Mouse (Mus musculus) stomach, embryonic 15.5 days (tissue): ENCODE measurements around the gene Gcdh. TPM values are rescaled to one million over a fixed set of nuclear protein-coding genes. Genes with fewer than 3 reads are reported as not detected.

Source experiments
- ATAC-seq: fragments of 200-750 bp; cut with Nextera tagmentation; 2 replicates; pipeline ENCODE4 v1.8.0; 2017; ENCODE audit warnings: low read depth, moderate number of reproducible peaks, moderate TSS enrichment; ENCODE audit not compliant: insufficient read depth, low FRiP score
- H3K27ac ChIP-seq: fragments of 300-500 bp; sonication (generic); 2 replicates; pipeline ENCODE4 v1.5.1; 2015; ENCODE audit warnings: mild to moderate bottlenecking, inconsistent platforms
- H3K27me3 ChIP-seq: fragments of 300-500 bp; sonication (generic); replicated peaks from 2 replicates; pipeline ENCODE4 v1.6.1; 2015; ENCODE audit warnings: inconsistent platforms
- H3K36me3 ChIP-seq: fragments of 300-500 bp; sonication (generic); 2 replicates; pipeline ENCODE4 v1.6.1; 2015; ENCODE audit warnings: inconsistent platforms
- H3K4me1 ChIP-seq: fragments of 300-500 bp; sonication (generic); 2 replicates; pipeline ENCODE4 v1.6.1; 2015; ENCODE audit warnings: inconsistent platforms
- H3K4me2 ChIP-seq: fragments of 300-500 bp; sonication (generic); 2 replicates; pipeline ENCODE4 v1.6.1; 2015; ENCODE audit warnings: mild to moderate bottlenecking, inconsistent platforms
- H3K4me3 ChIP-seq: fragments of 300-500 bp; sonication (generic); replicated peaks from 2 replicates; pipeline ENCODE4 v1.5.1; 2015; ENCODE audit warnings: inconsistent platforms
- H3K9ac ChIP-seq: fragments of 300-500 bp; sonication (generic); 2 replicates; pipeline ENCODE4 v1.6.1; 2015; ENCODE audit warnings: inconsistent platforms
- H3K9me3 ChIP-seq: fragments of 300-500 bp; sonication (generic); 2 replicates; pipeline ENCODE4 v1.6.1; 2016; ENCODE audit warnings: inconsistent platforms
- WGBS: fragments of 180-500 bp; shearing (Covaris S2); methylation state at CpG from one replicate; pipeline ENCODE4 v1.1.7; 2015; 5-methylcytosine and 5-hydroxymethylcytosine counted together
- polyA plus RNA-seq: library from polyadenylated mRNA; unstranded; fragments of >200 nt; fragmentation: Nextera tagmentation; extraction: Ambion mirVana; gene quantifications from 2 replicates; pipeline ENCODE4 v1.2.1, GENCODE M21; 2015

Gcdh gene
- polyA plus RNA-seq, 1 experiment from 2014 or later = 42.6 TPM

- no peak overlapping the region for H3K4me3 ChIP-seq
- ATAC-seq = no peak
- no peak overlapping the region for H3K27ac ChIP-seq
- H3K27me3 ChIP-seq = peaks cover 21% of the 10 kb centered on the region
- no peaks in the 10 kb centered on the region for H3K36me3 ChIP-seq
- no peak overlapping the region for H3K9ac ChIP-seq
- H3K9me3 ChIP-seq = no peaks in the 10 kb centered on the region
- 64% methylated on average over 7 of the region's 7 CpGs for WGBS
- H3K4me2 ChIP-seq = no peak overlapping the region
- 0 out of 2 replicates have a peak, but pooled peaks cover 7% of the 10 kb centered on the region for H3K4me1 ChIP-seq
Observed at GRCm38 (mm10) chr8:84925557-84925956, 31.8 kb upstream of the Gcdh start.

DNA sequence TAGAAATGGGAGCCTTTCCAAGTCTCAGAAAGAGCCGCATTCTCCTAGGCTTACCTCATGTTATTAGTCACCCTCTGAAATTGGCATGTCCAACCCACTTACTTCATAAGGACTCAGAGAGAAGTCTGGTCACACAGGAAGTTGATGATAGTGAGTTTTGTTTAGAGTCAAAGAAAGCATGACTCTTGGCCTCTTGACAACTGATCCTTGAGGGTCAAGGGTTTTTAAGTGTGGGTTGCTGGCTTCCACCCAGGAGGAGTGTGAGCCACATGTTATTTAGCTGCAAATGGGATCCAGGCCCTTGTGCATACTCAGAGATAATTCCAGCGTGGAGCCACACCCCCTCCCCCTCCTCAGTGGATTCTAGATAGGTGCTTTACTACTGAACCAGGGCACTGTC, 27.9 kb upstream of the Gcdh start:
- Histone ChIP-seq H3K27me3 (no peaks in the 10 kb centered on the region; the same call in 1 of the 2 replicates), H3K9ac (no peak overlapping the region), H3K4me3 (no peak overlapping the region), H3K27ac (no peak overlapping the region), H3K36me3 (no peaks in the 10 kb centered on the region), H3K4me2 (no peak overlapping the region), H3K9me3 (no peaks in the 10 kb centered on the region), H3K4me1 (no peaks in the 10 kb centered on the region)
- ATAC-seq = no peak
- 65% methylated on average over 2 of the region's 2 CpGs for WGBS

DNA sequence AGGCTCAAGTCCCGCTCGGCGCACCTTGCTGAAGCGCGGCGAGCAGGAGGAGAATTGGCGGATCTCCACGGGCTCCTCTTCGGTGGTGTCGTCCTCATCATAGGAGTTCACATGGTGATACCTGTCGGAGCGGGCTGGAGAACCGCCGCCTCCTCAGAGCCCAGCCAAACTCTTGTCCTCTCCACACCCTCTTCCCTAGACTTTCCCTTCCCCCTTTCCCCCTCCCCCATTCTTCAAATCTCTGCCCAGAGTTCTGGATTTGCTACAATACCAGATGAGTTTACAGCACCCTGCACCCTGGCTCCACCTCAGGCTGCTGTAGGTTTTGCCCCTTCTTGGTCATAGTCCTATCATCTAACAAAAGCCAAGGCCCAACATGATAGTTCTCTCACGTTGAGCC, 24.9 kb upstream of the Gcdh start:
- no peak overlapping the region for H3K27ac ChIP-seq
- H3K9ac ChIP-seq = no peak overlapping the region
- no peaks in the 10 kb centered on the region; the same call in 1 of the 2 replicates for H3K27me3 ChIP-seq
- H3K4me1 ChIP-seq = no peaks in the 10 kb centered on the region
- ATAC-seq = no peak
- H3K36me3 ChIP-seq = no peaks in the 10 kb centered on the region
- WGBS = 87% methylated on average over 15 of the region's 15 CpGs
- peaks cover 3% of the 10 kb centered on the region; the same call in 1 of the 2 replicates for H3K9me3 ChIP-seq
- H3K4me3 ChIP-seq = no peak overlapping the region
- H3K4me2 ChIP-seq = no peak overlapping the region

GRCm38 (mm10) chr8:84917781-84918180, 24.1 kb upstream of the Gcdh start:
- Histone ChIP-seq H3K27me3 (peaks cover 4% of the 10 kb centered on the region), H3K27ac (no peak overlapping the region), H3K36me3 (no peaks in the 10 kb centered on the region), H3K9me3 (peaks cover 3% of the 10 kb centered on the region; the same call in 1 of the 2 replicates), H3K4me3 (no peak overlapping the region), H3K4me2 (no peak overlapping the region), H3K4me1 (peaks cover 3% of the 10 kb centered on the region), H3K9ac (no peak overlapping the region)
- WGBS = 35% methylated on average over 20 of the region's 20 CpGs
- ATAC-seq = no peak

DNA sequence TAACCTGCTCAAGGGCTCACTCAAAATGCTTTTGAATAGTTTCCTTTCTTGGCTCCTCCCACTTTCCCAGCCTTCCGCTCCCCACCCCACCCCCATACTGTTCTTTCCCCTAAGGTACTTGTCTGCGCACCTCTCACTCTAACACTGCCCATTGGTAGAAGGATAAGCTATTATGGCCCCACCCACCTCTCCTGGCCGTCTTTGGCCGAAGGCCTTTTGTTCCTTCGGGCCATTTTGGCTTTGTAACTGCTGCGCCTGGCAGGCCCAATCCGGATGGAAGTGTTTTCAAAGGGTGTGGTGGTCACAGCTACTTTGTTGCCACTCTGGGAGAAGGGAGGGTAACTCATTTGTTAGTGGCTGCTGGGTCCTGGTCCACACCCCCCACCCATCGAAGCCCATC, 21.5 kb upstream of the Gcdh start:
- Histone ChIP-seq H3K9me3 (peaks cover 3% of the 10 kb centered on the region; the same call in 1 of the 2 replicates), H3K27ac (no peak overlapping the region), H3K9ac (no peak overlapping the region), H3K36me3 (no peaks in the 10 kb centered on the region), H3K4me1 (peaks cover 5% of the 10 kb centered on the region), H3K27me3 (peaks cover 23% of the 10 kb centered on the region), H3K4me3 (no peak overlapping the region), H3K4me2 (no peak overlapping the region)
- 78% methylated on average over 8 of the region's 8 CpGs for WGBS
- no peak for ATAC-seq

GRCm38 (mm10) chr8:84913960-84914359, 20.2 kb upstream of the Gcdh start:
- 34% methylated on average over 4 of the region's 4 CpGs for WGBS
- Histone ChIP-seq H3K27me3 (peaks cover 27% of the 10 kb centered on the region), H3K9ac (no peak overlapping the region), H3K9me3 (peaks cover 3% of the 10 kb centered on the region; the same call in 1 of the 2 replicates), H3K4me1 (peaks cover 12% of the 10 kb centered on the region), H3K4me2 (peak overlapping the region; percentile 93), H3K27ac (no peak overlapping the region), H3K36me3 (no peaks in the 10 kb centered on the region), H3K4me3 (no peak overlapping the region)
- no peak for ATAC-seq

DNA sequence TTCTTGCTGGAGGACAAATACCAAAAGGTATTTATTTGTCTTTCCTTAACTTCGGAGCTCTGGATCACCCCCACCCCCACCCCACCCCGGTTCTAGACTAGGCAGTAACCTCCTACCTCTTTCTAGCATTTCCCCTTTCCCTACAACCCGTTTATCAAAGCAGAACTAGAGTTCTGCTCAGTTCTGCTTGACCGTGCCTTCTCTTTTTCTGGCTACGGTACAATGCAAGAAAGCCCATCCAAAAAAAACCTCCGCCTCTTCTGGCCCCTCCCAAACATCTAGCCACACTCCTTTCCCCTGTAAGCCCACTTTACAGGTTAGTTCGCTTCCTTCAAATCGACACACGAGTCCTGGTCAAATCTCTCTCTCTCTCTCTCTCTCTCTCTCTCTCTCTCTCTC, 19.8 kb upstream of the Gcdh start:
- Histone ChIP-seq H3K9me3 (peaks cover 3% of the 10 kb centered on the region; the same call in 1 of the 2 replicates), H3K27ac (no peak overlapping the region; the same call in 1 of the 2 replicates), H3K4me3 (peak overlapping the region; percentile 48), H3K36me3 (no peaks in the 10 kb centered on the region), H3K4me1 (peaks cover 15% of the 10 kb centered on the region), H3K9ac (no peak overlapping the region), H3K4me2 (peak overlapping the region; percentile 93), H3K27me3 (peaks cover 27% of the 10 kb centered on the region)
- WGBS = 10% methylated on average over 9 of the region's 9 CpGs
- no peak for ATAC-seq

GRCm38 (mm10) chr8:84912895-84913501, 19.3 kb upstream of the Gcdh start:
- 1% methylated on average over 55 of the region's 55 CpGs for WGBS
- Histone ChIP-seq H3K9me3 (peaks cover 3% of the 10 kb centered on the region; the same call in 1 of the 2 replicates), H3K27me3 (peaks cover 27% of the 10 kb centered on the region), H3K36me3 (no peaks in the 10 kb centered on the region), H3K4me1 (peaks cover 15% of the 10 kb centered on the region), H3K27ac (no peak overlapping the region; the same call in 1 of the 2 replicates), H3K4me3 (peak overlapping the region; percentile 48), H3K9ac (0 out of 2 replicates have a peak overlapping the region, but pooled peaks have one; percentile 3), H3K4me2 (peak overlapping the region; percentile 93)
- ATAC-seq = peak; percentile 74

- Histone ChIP-seq H3K27me3 (peaks cover 27% of the 10 kb centered on the region), H3K9ac (no peak overlapping the region), H3K36me3 (no peaks in the 10 kb centered on the region), H3K4me3 (peak overlapping the region; percentile 48), H3K4me2 (peak overlapping the region; percentile 93), H3K27ac (no peak overlapping the region), H3K4me1 (peaks cover 15% of the 10 kb centered on the region), H3K9me3 (peaks cover 3% of the 10 kb centered on the region; the same call in 1 of the 2 replicates)
- no peak for ATAC-seq
- 23% methylated on average over 27 of the region's 27 CpGs for WGBS
Observed at GRCm38 (mm10) chr8:84912391-84912790, 18.7 kb upstream of the Gcdh start.

- peaks cover 27% of the 10 kb centered on the region for H3K27me3 ChIP-seq
- no peak overlapping the region for H3K27ac ChIP-seq
- 86% methylated on average over 9 of the region's 9 CpGs for WGBS
- H3K4me1 ChIP-seq = peaks cover 15% of the 10 kb centered on the region
- H3K9me3 ChIP-seq = peaks cover 3% of the 10 kb centered on the region; the same call in 1 of the 2 replicates
- no peak overlapping the region for H3K4me3 ChIP-seq
- no peak for ATAC-seq
- no peaks in the 10 kb centered on the region for H3K36me3 ChIP-seq
- H3K9ac ChIP-seq = no peak overlapping the region
- peak overlapping the region; percentile 93; the same call in 1 of the 2 replicates for H3K4me2 ChIP-seq
Observed at GRCm38 (mm10) chr8:84911854-84912253, 18.1 kb upstream of the Gcdh start.

- H3K27ac ChIP-seq = no peak overlapping the region
- no peak overlapping the region for H3K9ac ChIP-seq
- no peaks in the 10 kb centered on the region for H3K36me3 ChIP-seq
- ATAC-seq = no peak
- no peak overlapping the region for H3K4me2 ChIP-seq
- 83% methylated on average over 6 of the region's 6 CpGs for WGBS
- peaks cover 3% of the 10 kb centered on the region; the same call in 1 of the 2 replicates for H3K9me3 ChIP-seq
- H3K27me3 ChIP-seq = peaks cover 27% of the 10 kb centered on the region
- H3K4me1 ChIP-seq = peaks cover 15% of the 10 kb centered on the region
- no peak overlapping the region for H3K4me3 ChIP-seq
Observed at GRCm38 (mm10) chr8:84910551-84910950, 16.8 kb upstream of the Gcdh start.

- Histone ChIP-seq H3K9me3 (peaks cover 3% of the 10 kb centered on the region; the same call in 1 of the 2 replicates), H3K27ac (no peak overlapping the region), H3K9ac (no peak overlapping the region), H3K4me1 (peaks cover 15% of the 10 kb centered on the region), H3K36me3 (no peaks in the 10 kb centered on the region), H3K27me3 (peaks cover 27% of the 10 kb centered on the region), H3K4me3 (no peak overlapping the region), H3K4me2 (no peak overlapping the region)
- WGBS = 69% methylated on average over 5 of the region's 5 CpGs
- no peak for ATAC-seq
Observed at GRCm38 (mm10) chr8:84909949-84910348, 16.2 kb upstream of the Gcdh start.
